Mouse (Mus musculus) heart, postnatal 14 days (tissue): ENCODE measurements around the gene Klhl35. TPM values are rescaled to one million over a fixed set of nuclear protein-coding genes. Genes with fewer than 3 reads are reported as not detected.
"Not testable (repeated sequence)": the region's sequence is repeated elsewhere in the genome, so short reads cannot be mapped to it uniquely, and the experiment has no call there.

ENCODE experiments used
- DNase-seq, 2 experiments: peaks; one replicate each; pipeline ENCODE4 v3.0.0; 2021 to 2022
- intact Hi-C: fragments of 180-260 bp; cut with DNase I; formaldehyde crosslinking; loops from one replicate; pipeline ENCODE4 v1.15.1; 2025
- total RNA-seq, 2 experiments: library from RNA; stranded (reverse); gene quantifications; 2 replicates each; pipeline ENCODE4 v1.2.3; 2021

The Klhl35 gene
- total RNA-seq, 2 experiments from 2014 or later: 0.15 to 0.29 TPM

DNA sequence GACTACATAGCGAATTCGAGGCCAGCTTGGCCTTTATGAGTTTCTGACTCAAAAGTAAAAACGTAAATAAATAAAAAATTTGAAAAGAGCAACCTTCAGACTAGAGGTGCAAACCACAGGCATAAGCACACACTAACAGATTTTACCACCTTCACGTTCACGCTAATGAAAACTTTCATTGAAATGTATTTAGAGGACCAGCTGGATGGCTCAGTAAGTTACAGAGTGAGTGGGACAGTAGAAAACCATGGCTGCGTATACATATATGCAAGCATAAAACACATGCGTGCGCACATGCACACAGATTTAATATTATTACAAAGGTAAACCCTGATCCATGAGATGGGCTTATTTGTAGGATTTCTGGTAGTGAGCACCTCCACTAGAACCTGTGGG, 18.1 kb downstream of the Klhl35 start:
- intact Hi-C loops: loop anchor here (2.0 kb wide), 1 partner anchor 15 kb away; no protein-coding TSS in a partner anchor
- DNase-seq: no peak

DNA sequence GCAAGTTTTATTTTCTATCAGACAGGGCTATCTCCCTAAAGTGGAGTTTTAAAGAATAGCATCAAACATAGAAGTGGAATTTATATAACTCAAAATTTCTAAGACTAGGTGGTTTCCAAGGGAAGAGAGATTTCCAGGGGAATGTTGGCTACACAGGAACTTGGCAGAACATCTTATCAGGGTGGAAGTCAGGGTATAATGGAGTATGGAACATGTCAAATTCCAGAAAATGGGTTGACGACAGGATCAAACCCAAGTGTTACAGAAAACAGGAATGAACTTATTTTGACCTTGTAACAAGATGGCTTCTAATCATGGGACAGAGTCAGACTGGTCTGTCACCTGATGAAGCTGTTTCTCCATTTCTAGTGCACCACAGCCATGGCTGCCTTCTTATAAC, 18.9 kb downstream of the Klhl35 start:
- DNase-seq: no peak
- intact Hi-C loops: no loop called here

DNA sequence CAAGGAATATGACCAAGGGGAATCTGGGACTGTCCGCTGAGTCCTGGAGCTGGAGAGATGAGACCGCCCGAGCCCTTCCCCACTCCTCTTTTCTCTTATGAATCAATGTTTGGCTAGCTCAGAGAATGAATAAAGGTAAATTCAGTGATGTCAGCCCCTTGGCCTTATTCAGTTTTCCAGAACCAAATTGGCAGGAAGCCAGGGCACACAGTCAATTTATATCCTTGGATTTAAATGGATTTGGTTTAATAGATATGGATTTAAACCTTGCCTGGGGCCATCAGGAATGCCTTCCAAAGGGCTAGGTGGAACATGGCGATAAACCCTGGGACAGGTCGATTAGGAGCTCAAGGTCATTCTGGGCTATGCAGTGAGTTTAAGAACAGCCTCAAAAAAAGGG, 23.9 kb downstream of the Klhl35 start:
- intact Hi-C loops: no loop called here

DNA sequence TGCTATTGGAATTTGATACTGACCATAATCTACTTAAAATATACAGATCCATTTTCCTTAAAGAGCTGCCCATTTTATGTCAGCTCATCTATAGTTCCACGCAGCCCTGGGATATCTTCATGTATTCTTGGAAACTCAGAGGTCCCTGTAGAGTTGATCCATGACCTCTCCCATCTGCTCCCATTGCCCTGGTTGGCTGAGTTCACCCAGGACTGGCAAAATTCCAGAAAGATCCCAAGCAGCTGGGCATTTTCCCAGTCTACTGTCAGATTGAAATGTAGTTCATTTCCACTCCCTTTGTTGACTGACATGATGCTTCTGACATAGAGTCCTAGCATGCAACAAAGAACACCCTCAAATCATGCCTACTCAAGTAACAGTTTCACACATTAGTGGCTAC, 33.3 kb downstream of the Klhl35 start:
- intact Hi-C loops: no loop called here
- no peak for DNase-seq

More for the DNA sequence above, 23.9 kb downstream of the Klhl35 start:
- DNase-seq: no peak

DNA sequence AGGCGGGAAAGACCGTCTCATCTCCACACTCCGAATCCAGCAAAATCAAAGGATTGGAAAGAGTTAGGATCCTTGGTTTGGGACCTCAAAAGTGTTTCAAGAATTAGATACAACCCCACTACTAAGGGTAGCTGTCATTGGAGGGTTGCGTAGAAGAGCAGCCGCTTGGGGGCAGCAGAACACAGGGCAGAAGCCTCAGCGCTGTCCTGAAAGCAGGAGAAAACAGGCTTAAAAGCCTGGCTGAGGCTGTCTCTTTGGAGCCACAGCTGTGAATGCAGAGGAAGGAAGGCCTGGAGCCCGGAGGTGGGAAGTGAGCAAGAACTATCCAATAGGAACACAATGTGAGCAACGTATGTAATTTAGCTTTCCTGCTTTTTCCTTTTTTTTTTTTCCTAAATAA, 34.4 kb downstream of the Klhl35 start:
- intact Hi-C loops: loop anchor here (1.0 to 10.0 kb wide), 4 partner anchors 56 to 375 kb away; no protein-coding TSS in a partner anchor
- peak; percentile 86 to 90 for DNase-seq

DNA sequence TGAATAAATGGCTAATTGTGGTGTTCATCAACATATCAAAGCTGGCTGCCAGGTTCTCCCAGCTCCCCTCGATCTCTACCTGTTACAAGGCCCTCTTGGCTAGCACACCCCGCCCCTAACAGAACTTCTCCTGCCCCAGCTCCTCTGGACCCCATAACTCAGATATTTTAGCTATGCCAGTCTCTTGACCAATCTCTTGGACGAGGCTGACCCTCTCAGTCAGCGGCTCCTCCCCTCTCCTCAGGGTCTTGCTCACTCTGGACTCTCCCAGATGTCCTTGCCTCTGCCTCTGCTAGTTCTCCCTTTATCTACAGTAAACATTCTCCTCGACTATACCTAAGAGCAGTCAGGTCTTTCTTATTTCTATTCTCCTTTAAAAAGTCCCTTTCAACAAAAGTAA, 34.9 kb downstream of the Klhl35 start:
- intact Hi-C loops: loop anchor here (1.0 to 10.0 kb wide), 4 partner anchors 56 to 374 kb away; no protein-coding TSS in a partner anchor
- no peak for DNase-seq

DNA sequence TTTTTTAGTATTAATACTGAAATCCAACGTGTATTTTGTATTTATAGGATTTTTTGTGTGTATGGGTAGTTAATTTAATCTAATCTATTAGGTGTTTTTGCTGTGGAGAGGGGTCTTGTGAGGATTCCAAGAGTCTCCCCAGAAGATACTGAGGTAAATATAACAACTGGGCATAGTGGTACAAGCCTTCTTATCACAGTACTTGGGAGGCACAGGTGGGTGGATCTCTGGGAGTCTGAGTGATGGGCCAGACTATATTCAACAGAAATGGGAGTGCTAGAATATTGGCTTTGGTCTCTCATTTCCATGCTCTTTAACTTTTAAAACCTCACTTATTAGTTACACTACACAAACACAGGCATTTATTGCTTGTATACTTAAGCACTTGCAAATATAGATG, 35.3 kb downstream of the Klhl35 start:
- intact Hi-C loops: loop anchor here (10.0 kb wide), 2 partner anchors 304 to 374 kb away; no protein-coding TSS in a partner anchor
- DNase-seq: no peak

DNA sequence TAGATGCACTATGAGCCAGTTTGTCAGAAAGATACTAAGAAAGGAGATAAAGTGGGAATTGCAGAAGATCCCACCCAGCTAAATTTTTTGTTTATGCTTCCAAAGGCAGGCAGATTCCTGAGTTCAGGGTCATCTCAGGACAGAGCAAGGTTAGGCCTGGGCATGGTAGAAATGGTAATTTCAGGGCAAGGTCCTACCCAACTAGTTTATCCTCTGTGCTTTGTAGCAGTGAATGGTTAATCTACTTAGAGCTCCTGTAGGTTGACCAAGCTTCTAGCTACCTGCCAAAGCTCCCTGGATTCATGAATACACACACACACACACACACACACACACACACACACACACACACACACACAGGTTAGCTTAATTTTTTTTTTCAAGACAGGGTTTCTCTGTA, 38.8 kb downstream of the Klhl35 start:
- DNase-seq: no peak
- intact Hi-C loops: loop anchor here (10.0 kb wide), 2 partner anchors 300 to 370 kb away; no protein-coding TSS in a partner anchor

DNA sequence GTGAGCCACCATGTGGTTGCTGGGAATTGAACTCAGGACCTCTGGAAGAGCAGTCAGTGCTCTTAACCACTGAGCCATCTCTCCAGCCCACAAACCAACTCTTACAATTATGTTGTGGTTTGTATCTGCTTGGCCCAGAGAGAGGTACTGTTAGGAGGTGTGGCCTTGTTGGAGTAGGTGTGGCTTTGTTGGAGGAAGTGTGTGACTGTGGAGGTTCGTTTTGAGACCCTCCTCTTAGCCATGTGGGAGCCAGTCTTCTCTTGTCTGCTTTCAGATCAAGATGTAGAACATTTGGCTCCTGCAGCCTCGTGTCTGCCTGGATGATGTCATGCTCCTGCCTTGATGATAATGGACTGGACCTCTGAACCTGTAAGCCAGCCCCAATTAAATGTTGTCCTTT, 42.4 kb downstream of the Klhl35 start:
- intact Hi-C loops: loop anchor here (10.0 kb wide), 2 partner anchors 297 to 367 kb away; no protein-coding TSS in a partner anchor
- DNase-seq: not testable (repeated sequence)

DNA sequence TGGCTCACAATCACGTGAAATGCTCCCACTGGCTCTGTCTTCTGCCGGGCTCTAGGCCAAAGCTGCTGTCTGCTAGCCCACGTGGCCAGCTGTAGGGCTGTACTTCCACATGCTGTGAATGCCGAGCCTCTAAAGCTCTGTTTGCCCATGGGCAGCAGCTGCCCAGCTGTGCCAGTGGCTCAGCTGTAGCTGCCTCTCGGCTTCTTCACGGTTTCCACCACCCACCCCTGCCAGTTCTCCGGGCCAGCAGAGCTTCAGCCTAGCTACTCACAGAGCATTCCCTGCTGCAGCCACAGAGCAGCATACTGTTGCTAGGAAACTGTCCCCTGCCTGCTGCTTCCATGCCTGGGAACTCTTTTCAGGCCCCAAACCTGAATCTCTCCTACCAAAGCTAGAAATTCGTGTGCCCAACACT, 44.3 kb downstream of the Klhl35 start:
- intact Hi-C loops: no loop called here
- peak; percentile 49 to 76 for DNase-seq

DNA sequence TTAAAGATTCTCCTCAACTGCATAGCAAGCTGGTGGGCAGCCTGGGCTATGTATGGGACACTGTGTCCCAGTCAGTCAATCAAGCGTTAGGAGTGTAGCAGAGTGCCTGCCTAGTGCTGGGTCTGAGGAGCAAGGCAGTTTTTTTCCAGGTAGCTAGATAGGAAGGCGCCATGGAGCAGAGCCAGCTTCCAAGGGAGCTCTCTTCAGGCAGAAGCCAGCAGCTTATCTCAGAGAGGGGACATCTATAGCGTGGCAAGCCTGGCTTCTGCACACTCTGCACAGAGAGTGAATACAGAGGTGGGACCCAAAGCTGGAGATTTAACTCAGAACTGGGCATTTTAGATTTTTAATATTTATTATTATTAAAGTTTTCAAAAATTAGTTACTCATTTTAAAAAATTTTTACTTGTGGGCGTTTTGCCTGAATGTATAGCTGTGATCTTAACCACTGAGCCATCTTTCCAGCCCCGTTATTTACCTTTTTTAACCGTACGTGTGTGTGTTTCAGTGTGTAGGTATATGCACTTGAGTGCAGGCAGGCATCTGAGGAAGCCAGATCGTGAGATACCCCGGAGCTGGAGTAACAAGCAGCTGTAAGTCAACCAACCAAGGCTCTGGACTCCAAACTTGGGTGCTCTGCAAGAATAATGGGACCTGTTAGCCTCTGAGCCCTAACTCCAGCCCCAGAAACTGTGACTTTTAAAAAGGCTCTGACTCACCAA, 50.4 kb downstream of the Klhl35 start:
- intact Hi-C loops: no loop called here

DNA sequence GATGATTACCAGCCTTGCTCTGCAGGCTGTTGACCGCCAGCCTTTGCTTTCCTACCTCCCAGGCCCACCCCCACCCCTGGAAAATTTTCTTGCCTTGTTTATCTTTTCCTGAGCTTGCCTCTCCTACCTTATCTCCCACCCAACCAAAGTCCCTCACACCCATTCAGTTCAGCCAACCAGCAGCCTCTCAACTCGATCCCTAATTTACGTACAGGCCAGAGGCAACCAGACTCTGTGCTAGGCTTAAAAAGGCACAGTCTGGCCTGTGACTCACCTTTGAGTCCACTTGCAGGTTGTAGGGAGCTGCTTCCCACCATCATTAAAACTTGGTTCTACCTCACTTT, 51.0 kb downstream of the Klhl35 start:
- intact Hi-C loops: no loop called here
- no peak for DNase-seq

More for the DNA sequence above, 50.4 kb downstream of the Klhl35 start:
- DNase-seq: no peak

DNA sequence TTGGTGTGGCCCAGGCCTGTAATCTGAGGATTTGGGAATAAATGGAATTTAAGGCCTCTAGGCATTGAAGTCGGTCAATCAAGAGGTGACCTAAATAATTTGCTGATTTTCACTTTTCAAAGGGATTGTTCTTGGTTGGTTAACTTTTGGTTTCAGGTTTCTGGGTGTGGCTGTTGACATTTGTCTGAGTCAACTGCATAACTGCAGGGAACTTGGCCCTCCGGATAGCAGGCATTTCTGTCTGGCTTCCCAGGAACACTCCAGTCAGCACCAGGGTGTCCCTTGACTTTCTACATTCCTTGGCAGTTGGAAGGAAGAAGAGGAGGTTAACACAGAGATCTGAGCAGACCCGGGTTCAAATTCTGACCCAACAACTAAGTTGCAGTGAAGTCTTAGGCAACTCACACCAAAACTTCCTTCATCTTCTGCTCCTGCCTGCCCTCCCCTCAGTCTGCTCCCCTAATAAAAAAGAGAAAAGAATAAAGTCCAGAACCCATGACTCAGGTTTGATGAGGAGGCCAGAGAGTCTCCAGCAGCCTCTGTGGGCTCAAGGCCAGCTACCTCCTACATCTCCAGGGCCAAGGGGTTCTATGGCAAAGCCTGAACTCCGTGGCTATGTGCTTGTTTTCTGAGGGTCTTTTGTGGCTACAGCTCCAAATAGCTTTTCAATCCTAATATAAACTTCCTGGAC, 53.3 kb downstream of the Klhl35 start:
- DNase-seq: no peak
- intact Hi-C loops: no loop called here

DNA sequence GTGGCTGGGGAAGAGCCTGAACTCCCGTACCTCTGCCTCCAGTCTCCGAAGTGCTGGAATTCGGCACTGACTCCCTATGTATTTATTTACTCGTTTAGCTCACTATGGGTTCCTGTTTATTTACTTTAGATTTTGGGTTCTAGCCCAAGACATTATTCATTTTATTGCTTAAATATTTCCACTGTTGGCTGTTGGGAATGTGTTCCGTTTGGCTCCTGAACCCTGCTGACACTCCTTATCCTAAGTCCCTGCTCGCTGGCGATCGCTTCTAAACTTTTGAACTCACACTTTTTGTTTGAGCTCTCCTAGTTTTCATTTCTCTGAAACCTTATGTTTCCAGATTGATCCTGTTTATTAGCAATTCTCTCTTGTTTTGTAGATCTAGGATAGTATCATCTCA, 57.3 kb downstream of the Klhl35 start:
- intact Hi-C loops: no loop called here
- DNase-seq: no peak

Other genes with a start within 250 kb of the Klhl35 start
- not detected for gene Mogat2, start 227.4 kb upstream of the Klhl35 start, total RNA-seq
- gene Map6, start 198.6 kb upstream of the Klhl35 start, total RNA-seq: 1 to 10 TPM; 3.0 to 4.3 TPM
- 100 to 1,000 TPM; 387 to 469 TPM for gene Serpinh1, start 112.8 kb upstream of the Klhl35 start, total RNA-seq
- 10 to 100 TPM; 32.8 to 33.0 TPM for gene Gdpd5, start 84.6 kb upstream of the Klhl35 start, total RNA-seq
- 100 to 1,000 TPM; 289 to 327 TPM for gene Rps3, start 17.7 kb downstream of the Klhl35 start, total RNA-seq
- gene Arrb1, start 69.5 kb downstream of the Klhl35 start, total RNA-seq: 10 to 100 TPM; 23.3 to 24.3 TPM
- 1 to 10 TPM; 2.6 to 3.3 TPM for gene Tpbgl, start 161.1 kb downstream of the Klhl35 start, total RNA-seq
- 10 to 100 TPM in 1 of 2 experiments, 1 to 10 TPM in 1; 8.8 to 11.4 TPM for gene Slco2b1, start 245.3 kb downstream of the Klhl35 start, total RNA-seq